Mouse (Mus musculus) frontal cortex, adult (tissue): ENCODE results near the gene Hist1h3g.

Source experiments
- ATAC-seq: cut with Nextera tagmentation; 2 replicates; pipeline ENCODE4 v1.9.2; 2017; ENCODE audit warnings: mild to moderate bottlenecking, moderate library complexity, mixed read lengths; ENCODE audit not compliant: low TSS enrichment

Hist1h3g gene

DNA sequence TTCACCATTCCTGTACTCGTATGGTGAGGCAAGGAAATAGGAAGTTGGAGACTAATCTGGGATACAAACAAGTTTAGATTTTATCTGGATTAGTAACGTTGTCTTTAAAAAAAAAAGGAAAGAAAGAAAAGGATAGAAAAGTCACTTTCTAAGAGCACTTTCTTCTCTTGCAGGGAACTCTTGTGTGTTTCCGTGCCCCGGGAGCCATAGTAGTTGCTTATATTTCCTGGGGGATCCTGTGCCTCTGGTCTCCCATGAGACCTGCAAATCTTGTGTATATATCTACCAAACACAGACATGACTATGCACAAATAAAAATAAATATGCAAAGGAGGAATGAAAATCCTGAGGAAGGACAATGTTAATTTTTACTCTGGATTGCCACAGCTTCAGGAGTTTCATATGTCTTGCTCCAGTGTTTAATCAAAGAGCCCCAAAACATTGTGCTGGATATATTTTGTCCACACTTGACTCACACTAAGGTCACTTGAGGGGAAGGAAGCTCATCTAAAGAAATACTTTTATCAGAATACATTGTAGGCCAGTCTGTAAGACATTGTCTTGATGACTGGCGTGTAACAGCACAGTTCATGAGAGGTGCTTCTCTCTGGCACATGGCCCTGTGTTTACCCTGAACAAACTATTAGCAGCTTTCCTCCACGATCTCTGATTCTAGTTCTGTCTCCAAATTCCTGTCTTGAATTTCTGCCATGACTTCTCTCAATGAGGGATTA is 41.9 kb downstream of the Hist1h3g start:
- no peak for ATAC-seq

DNA sequence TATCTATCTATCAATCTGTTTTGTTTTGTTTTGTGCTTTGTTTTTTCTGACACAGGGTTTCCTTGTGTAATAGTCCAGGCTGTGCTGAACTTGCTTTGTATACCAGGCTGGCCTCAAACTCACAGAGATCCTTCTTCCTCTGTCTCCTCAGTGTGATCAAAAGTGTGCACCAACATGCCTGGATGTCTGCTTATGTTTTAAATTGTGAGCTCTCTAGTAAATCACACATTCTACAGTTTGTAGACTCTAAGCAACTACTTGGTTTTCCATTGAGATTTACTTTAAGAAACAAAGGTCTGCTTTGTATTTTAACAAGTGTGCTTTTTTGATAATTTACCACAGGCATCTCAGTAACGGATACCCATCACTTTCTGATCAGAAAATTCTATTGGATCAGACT is 42.6 kb downstream of the Hist1h3g start:
- ATAC-seq, result no peak

- peak; percentile 83 for ATAC-seq
Measured at GRCm38 (mm10) chr13:23581408-23582218, 46.4 kb downstream of the Hist1h3g start, which contains the start of gene Hist1h4d. Hist1h4d (plus strand) TSS chr13:23581598.

- ATAC-seq, result no peak
Measured at GRCm38 (mm10) chr13:23582219-23583056, 47.2 kb downstream of the Hist1h3g start.

DNA sequence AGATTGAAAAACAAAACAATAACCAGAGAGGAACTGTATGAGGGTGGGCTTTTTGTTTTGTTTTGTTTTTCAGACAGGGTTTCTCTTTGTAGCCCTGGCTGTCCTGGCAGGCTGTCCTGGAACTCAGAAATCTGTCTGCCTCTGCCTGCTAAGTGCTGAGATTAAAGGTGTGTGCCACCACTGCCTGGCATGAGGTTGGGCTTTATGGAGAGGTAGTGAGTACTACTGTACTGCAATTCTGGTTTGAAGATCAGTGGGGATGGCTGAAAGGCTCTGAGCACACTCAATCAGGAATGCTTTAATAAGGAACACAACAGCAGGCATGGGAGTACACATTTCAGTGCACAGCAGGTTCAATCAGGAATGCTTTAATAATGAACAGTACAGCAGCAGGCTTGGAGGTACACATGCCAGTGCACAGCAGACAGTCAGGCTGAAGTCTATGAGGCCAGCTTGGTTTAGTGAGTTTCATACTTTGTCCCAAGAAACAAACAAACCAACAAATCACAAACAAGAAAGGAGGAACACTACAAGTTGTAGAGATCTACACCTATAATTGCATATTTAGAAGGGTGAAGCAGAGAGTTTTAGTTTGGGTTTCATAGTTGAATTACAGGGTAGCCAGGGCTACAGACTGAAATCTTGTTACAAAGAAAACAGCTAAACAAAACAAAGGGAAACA is 48.3 kb downstream of the Hist1h3g start:
- no peak for ATAC-seq

DNA sequence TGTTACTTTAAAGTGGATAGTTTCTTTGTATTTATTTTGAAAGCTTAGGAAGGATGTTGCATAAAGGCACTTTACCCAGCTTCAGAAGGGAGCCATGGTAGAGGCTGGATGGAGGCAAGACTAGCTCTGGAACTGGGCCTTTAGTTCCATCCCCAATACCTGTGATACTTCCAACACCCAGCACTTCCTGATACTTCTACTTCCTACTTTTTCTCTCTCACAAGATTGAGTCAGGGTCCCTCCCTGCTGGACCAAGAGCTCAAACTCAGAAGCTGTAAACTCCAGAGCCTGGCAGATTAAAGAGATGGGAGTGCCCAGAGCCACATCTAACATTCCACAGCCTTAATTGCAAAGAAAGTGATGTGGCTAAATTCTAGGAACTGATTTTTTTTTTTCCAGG is 49.1 kb downstream of the Hist1h3g start:
- ATAC-seq, result no peak

DNA sequence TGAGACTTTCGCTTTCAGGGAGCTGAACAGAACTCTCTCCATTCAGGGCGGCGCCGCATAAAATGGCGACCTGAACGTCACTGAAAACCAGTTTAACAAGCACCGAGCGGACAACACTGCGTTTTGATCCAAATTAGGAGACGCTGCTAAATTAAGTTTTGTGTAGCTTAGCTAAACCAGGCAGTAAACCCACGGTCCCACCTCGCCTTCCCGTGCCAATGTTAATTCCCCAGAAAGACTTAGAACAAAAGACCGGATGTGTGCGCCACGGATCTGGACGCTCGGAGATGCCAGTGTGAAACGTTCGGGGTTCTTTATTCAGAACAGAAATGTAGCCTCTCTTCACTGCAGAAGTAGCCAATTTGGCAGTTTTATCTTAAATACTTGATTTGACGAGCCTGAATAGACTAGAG is 49.8 kb downstream of the Hist1h3g start:
- ATAC-seq, result peak; percentile 62
